Mouse (Mus musculus): ENCODE measurements around the gene Ftcd. TPM values are rescaled to one million over a fixed set of nuclear protein-coding genes. Genes with fewer than 3 reads are reported as not detected.

Gene Ftcd
- polyA plus RNA-seq (2012; rRNA removed), result 27.8 and 29.9 TPM in 2 replicates
- polyA plus RNA-seq (2014; fragmentation: Nextera tagmentation; extraction: Ambion mirVana), result 19.2 and 19.8 TPM in 2 replicates

DNA sequence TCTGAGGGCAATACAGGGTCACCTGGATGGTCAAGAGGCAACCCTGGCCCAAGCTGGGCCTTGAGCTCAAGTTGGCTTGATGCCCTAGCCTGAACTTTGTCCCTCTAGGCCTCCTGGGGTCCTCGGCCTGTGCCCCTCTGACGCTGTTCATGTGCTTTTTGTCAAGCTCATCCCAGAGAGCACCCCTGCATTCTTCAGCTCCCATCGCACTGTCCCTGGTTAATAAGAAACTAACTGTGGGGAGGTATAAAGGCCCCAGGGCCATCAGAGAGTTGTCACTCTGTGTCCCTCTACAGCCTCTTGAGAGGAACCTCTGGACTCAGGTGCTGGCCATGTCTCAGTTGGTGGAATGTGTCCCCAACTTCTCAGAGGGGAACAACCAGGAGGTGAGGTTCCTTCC, at the start of gene Ftcd:
Ftcd (plus strand) TSS at position 275 of the 400 bp plus-strand sequence.
- TF ChIP-seq EP300 (IDR thresholded peaks at IDR 0.05; ENCODE audit: low read depth) (no peak), CTCF (IDR thresholded peaks at IDR 0.05; ENCODE audit: low read depth) (no peak)
- peak within 1 kb of the TSS; percentile 41 for H3K4me2 ChIP-seq (ENCODE audit: low read depth)
- ATAC-seq (ENCODE audit: insufficient read depth) (peak; percentile 63), DNase-seq (ENCODE audit: low read depth in 3 of 3, low spot score in 3 of 3) (peak; percentile 9 to 20 (median 17))
- peak within 1 kb of the TSS; percentile 23 to 46; a peak in 2 of 4 replicates for H3K4me3 ChIP-seq (ENCODE audit: insufficient read depth in 1 of 2, low read depth in 2 of 2, low read length in 2 of 2)
- no peaks in the 10 kb centered on the region for H3K9me3 ChIP-seq (ENCODE audit: control insufficient read depth, low read length)
- 64% methylated on average over 3 of the region's 3 CpGs for WGBS (ENCODE audit: insufficient replicate concordance)
- H3K9ac ChIP-seq (replicated peaks), result no peak within 1 kb of the TSS
- no peaks in the 10 kb centered on the region for H3K36me3 ChIP-seq (replicated peaks; ENCODE audit: control insufficient read depth, insufficient read depth, low read depth)
- peaks cover 0 to 2% of the 10 kb centered on the region in 2 experiments; a peak in 1 of 4 replicates for H3K4me1 ChIP-seq (replicated peaks; ENCODE audit: control insufficient read depth in 2 of 2, insufficient read depth in 2 of 2, low read length in 1 of 2)
- no peaks in the 10 kb centered on the region for H3K27me3 ChIP-seq (ENCODE audit: control insufficient read depth, insufficient read depth, low read length)
- H3K27ac ChIP-seq, result no peak within 1 kb of the TSS

DNA sequence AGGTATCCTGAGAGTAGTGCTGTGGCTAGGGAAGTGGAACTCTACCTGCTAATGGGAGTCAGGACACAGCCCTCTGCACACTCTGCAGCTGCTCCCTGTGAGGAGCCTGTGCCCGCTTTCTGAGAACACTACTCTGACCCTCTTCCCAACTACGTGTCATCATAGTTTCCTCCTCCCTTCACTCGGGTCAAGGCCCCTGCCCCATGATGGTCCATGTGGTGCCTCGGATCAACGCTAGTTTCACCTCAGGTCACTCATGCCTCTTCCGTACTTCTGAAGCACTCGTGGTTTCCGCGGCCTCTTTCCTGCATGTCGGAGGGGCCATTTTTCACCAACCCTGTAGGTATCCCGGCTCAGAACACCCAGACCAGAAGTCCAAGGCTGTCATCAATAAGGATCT, 44.5 kb upstream of the Ftcd start:
- Histone ChIP-seq H3K27me3 (ENCODE audit: control insufficient read depth, insufficient read depth, low read length) (no peaks in the 10 kb centered on the region), H3K4me2 (ENCODE audit: low read depth) (peak overlapping the region; percentile 98), H3K4me3 (ENCODE audit: insufficient read depth in 1 of 2, low read depth in 2 of 2, low read length in 2 of 2) (peak overlapping the region; percentile 66 to 71), H3K9me3 (ENCODE audit: control insufficient read depth, low read length) (no peaks in the 10 kb centered on the region), H3K27ac (no peak overlapping the region), H3K9ac (replicated peaks) (no peak overlapping the region), H3K4me1 (replicated peaks; ENCODE audit: control insufficient read depth in 2 of 2, insufficient read depth in 2 of 2, low read length in 1 of 2) (peaks cover 0 to 7% of the 10 kb centered on the region in 2 experiments; a peak in 3 of 4 replicates), H3K36me3 (replicated peaks; ENCODE audit: control insufficient read depth, insufficient read depth, low read depth) (peaks cover 4% of the 10 kb centered on the region)
- no peak for DNase-seq (ENCODE audit: low read depth in 3 of 3, low spot score in 3 of 3)
- 1% methylated on average over 11 of the region's 11 CpGs for WGBS (ENCODE audit: insufficient replicate concordance)
- no peak; the same call in 1 of the 2 replicates for ATAC-seq (ENCODE audit: insufficient read depth)
- no peak for TF ChIP-seq EP300 (IDR thresholded peaks at IDR 0.05; ENCODE audit: low read depth)
- TF ChIP-seq CTCF (IDR thresholded peaks at IDR 0.05; ENCODE audit: low read depth), result no peak

DNA sequence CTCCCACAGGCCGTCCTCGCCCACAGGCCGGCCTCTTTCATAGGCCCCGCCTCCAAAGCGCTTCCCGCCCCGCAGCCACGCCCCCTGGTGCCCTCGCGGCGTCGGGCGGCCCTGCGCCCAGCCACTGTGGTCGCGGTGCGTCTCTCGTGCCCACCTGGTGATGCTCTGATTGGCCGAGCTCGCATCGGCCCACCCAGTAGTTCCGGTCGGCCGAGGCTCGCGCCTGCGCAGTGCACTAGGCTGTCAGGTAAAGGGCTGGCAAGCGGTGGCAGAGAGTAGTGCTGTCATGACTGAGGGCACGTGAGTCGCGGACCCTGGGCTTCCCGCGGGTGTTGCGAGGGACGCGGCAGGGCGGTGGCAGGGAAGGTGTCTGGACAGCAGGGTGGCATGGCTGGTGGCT, 44.1 kb upstream of the Ftcd start, which contains the start of gene Lss:
Lss (plus strand) TSS at position 214 of the 400 bp plus-strand sequence.
- H3K36me3 ChIP-seq (replicated peaks; ENCODE audit: control insufficient read depth, insufficient read depth, low read depth), result peaks cover 5% of the 10 kb centered on the region
- no peaks in the 10 kb centered on the region for H3K9me3 ChIP-seq (ENCODE audit: control insufficient read depth, low read length)
- H3K27ac ChIP-seq, result peak within 1 kb of the TSS; percentile 28; the same call in 1 of the 2 replicates
- ATAC-seq (ENCODE audit: insufficient read depth) (peak; percentile 99), DNase-seq (ENCODE audit: low read depth in 3 of 3, low spot score in 3 of 3) (peak; percentile 88 to 91 (median 89))
- TF ChIP-seq CTCF (IDR thresholded peaks at IDR 0.05; ENCODE audit: low read depth) (0 out of 2 replicates have a peak, but pooled peaks have one; percentile 34), EP300 (IDR thresholded peaks at IDR 0.05; ENCODE audit: low read depth) (no peak)
- peaks cover 0 to 7% of the 10 kb centered on the region in 2 experiments; a peak in 3 of 4 replicates for H3K4me1 ChIP-seq (replicated peaks; ENCODE audit: control insufficient read depth in 2 of 2, insufficient read depth in 2 of 2, low read length in 1 of 2)
- WGBS (ENCODE audit: insufficient replicate concordance), result under 1% methylated on average over 37 of the region's 37 CpGs
- no peaks in the 10 kb centered on the region for H3K27me3 ChIP-seq (ENCODE audit: control insufficient read depth, insufficient read depth, low read length)
- H3K4me3 ChIP-seq (ENCODE audit: insufficient read depth in 1 of 2, low read depth in 2 of 2, low read length in 2 of 2), result peak within 1 kb of the TSS; percentile 66 to 71
- peak within 1 kb of the TSS; percentile 98 for H3K4me2 ChIP-seq (ENCODE audit: low read depth)
- H3K9ac ChIP-seq (replicated peaks), result peak within 1 kb of the TSS; percentile 73

DNA sequence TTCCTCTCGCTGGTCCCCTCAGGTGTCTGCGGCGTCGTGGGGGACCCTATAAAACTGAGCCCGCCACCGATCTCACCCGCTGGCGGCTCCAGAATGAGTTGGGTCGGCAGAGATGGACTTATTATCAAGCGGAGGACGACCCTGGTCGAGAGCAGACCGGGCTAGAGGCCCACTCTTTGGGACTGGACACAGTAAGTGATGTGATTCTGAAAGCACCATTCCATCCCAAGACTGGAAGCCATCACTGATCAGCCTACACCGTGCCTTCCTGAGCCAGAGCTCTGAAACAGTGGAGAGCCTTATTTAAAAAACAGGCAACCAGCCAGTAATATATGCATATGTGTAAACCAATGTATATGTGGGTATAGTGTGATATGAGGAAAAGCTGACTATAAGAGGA, 43.6 kb upstream of the Ftcd start:
- Histone ChIP-seq H3K4me1 (replicated peaks; ENCODE audit: control insufficient read depth in 2 of 2, insufficient read depth in 2 of 2, low read length in 1 of 2) (peaks cover 0 to 7% of the 10 kb centered on the region in 2 experiments; a peak in 3 of 4 replicates), H3K36me3 (replicated peaks; ENCODE audit: control insufficient read depth, insufficient read depth, low read depth) (peaks cover 6% of the 10 kb centered on the region), H3K27me3 (ENCODE audit: control insufficient read depth, insufficient read depth, low read length) (no peaks in the 10 kb centered on the region), H3K9ac (replicated peaks) (peak overlapping the region; percentile 73), H3K9me3 (ENCODE audit: control insufficient read depth, low read length) (no peaks in the 10 kb centered on the region), H3K4me3 (ENCODE audit: insufficient read depth in 1 of 2, low read depth in 2 of 2, low read length in 2 of 2) (peak overlapping the region; percentile 61 to 66), H3K4me2 (ENCODE audit: low read depth) (peak overlapping the region; percentile 98), H3K27ac (peak overlapping the region; percentile 28; the same call in 1 of the 2 replicates)
- TF ChIP-seq CTCF (IDR thresholded peaks at IDR 0.05; ENCODE audit: low read depth) (no peak), EP300 (IDR thresholded peaks at IDR 0.05; ENCODE audit: low read depth) (no peak)
- 3% methylated on average over 14 of the region's 14 CpGs for WGBS (ENCODE audit: insufficient replicate concordance)
- ATAC-seq (ENCODE audit: insufficient read depth), result no peak
- no peak for DNase-seq (ENCODE audit: low read depth in 3 of 3, low spot score in 3 of 3)

DNA sequence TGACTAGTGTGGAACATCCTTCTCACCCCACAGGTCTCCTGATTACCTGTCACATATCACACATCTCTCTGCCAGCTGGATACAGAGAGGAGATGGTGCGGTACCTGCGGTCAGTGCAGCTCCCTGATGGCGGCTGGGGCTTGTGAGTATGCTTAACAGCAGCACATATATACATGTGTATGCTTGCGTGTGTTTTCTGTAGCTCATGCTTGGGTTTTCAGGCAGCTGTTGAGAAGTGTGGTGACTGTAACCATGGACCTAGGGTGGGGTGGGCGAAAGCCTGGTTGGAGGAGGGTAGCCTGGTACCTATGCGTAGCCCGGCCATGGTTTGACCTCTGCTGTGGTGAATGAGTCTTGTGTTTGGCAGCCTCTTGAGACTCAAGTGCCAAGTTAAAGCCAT, 39.9 kb upstream of the Ftcd start:
- Histone ChIP-seq H3K9ac (replicated peaks) (no peak overlapping the region), H3K4me2 (ENCODE audit: low read depth) (no peak overlapping the region), H3K4me1 (replicated peaks; ENCODE audit: control insufficient read depth in 2 of 2, insufficient read depth in 2 of 2, low read length in 1 of 2) (peaks cover 0 to 5% of the 10 kb centered on the region in 2 experiments; a peak in 3 of 4 replicates), H3K9me3 (ENCODE audit: control insufficient read depth, low read length) (no peaks in the 10 kb centered on the region), H3K27me3 (ENCODE audit: control insufficient read depth, insufficient read depth, low read length) (no peaks in the 10 kb centered on the region), H3K4me3 (ENCODE audit: insufficient read depth in 1 of 2, low read depth in 2 of 2, low read length in 2 of 2) (no peak overlapping the region), H3K36me3 (replicated peaks; ENCODE audit: control insufficient read depth, insufficient read depth, low read depth) (peaks cover 12% of the 10 kb centered on the region), H3K27ac (no peak overlapping the region)
- 82% methylated on average over 7 of the region's 7 CpGs for WGBS (ENCODE audit: insufficient replicate concordance)
- no peak for DNase-seq (ENCODE audit: low read depth in 3 of 3, low spot score in 3 of 3)
- ATAC-seq (ENCODE audit: insufficient read depth), result no peak
- TF ChIP-seq CTCF (IDR thresholded peaks at IDR 0.05; ENCODE audit: low read depth) (no peak), EP300 (IDR thresholded peaks at IDR 0.05; ENCODE audit: low read depth) (no peak)
